Mouse (Mus musculus) adrenal gland, adult 18-20 months (tissue): ENCODE data around the gene Eno2. TPM values are rescaled to one million over a fixed set of nuclear protein-coding genes. Genes with fewer than 3 reads are reported as not detected.

ENCODE experiments used
- DNase-seq, 2 experiments: peaks; one replicate each; pipeline ENCODE4 v3.0.0; 2021 to 2022; ENCODE audit warnings: low spot score in 2 of 2
- total RNA-seq, 2 experiments: library from RNA; stranded (reverse); gene quantifications; 1 replicate in 1 of 2; 2 replicates in 1 of 2; pipeline ENCODE4 v1.2.3; 2021

Eno2 gene
- total RNA-seq, 2 experiments from 2014 or later, result 19.8 to 37.7 TPM

- no peak for DNase-seq
Observed at GRCm38 (mm10) chr6:124742839-124743514, 26.5 kb downstream of the Eno2 start.

GRCm38 (mm10) chr6:124741842-124742241 is 27.6 kb downstream of the Eno2 start:
- no peak for DNase-seq

GRCm38 (mm10) chr6:124740888-124741761 is 28.3 kb downstream of the Eno2 start, which contains the start of gene Grcc10:
Gene Grcc10, minus strand, starts transcription at chr6:124741374.
- DNase-seq, result peak; percentile 72 to 76

DNA sequence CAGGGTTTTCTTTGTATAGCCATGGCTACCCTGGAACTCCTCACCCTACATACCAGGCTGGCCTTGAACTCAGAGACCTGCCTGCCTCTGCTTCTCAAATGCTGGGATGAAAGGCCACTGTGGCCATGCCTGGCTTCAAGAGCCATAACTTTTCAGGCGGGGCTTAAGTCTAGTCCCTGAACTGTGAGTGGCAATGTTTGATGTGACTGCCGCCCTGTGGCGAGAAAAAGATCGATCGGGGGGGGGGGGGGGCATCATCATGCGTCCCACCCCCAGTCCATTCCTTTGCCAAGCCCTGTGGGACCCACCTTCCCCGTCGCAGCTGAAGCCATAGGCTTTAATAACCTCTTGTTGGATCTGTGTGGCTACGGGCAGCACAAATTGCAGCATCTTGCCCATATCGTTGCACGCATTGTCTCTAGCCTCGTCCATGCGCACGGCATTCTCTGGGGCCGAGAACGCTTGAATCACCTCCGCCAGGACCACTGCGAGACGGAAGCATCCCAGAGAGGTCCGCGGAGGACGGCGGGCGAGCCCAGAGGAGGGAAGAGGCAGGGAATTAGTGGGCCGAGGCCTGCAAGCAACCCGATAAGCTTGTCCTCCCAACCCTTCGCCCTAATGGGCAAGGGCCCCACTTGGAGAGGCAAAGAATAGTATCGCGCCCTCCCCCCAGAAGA is 29.1 kb downstream of the Eno2 start:
- DNase-seq, result peak in 1 of 2 experiments; percentile 66

GRCm38 (mm10) chr6:124739231-124739796 is 30.2 kb downstream of the Eno2 start:
- no peak for DNase-seq

DNA sequence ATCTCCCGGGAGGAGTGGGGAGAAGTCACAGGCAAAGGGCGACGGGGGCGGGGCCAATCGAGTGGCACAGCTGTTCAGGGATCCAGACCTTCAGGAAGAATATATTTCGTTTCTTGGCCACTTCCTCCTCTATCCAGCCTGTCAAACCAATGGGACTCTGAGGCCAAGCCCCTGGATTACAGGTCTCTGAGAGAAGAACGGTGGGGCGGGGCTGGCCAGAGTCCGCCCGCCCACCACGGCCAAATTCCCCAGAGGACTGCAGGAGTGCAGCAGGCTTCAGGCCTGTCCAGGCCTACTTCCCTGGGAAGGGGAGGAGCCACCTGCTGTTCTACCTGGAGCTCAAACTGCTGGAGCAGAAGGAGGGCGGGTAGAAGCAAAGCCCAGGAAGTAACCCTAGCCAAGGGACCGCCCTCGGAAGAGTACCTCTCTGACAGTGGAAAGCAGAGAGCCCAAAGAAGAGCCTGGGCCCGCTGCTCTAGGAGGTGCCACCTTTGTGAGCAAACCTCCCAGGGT is 30.9 kb downstream of the Eno2 start, which contains the start of gene Ptpn6:
Gene Ptpn6 (minus strand): TSS at position 204 of the 513 bp plus-strand sequence.
- no peak for DNase-seq

- DNase-seq, result no peak
Observed at GRCm38 (mm10) chr6:124737040-124737439, 32.4 kb downstream of the Eno2 start.

- DNase-seq, result no peak
Observed at GRCm38 (mm10) chr6:124734417-124734816, 35.1 kb downstream of the Eno2 start.

GRCm38 (mm10) chr6:124732476-124733370 is 36.8 kb downstream of the Eno2 start:
- DNase-seq, result no peak

- no peak for DNase-seq
Observed at GRCm38 (mm10) chr6:124731038-124731437, 38.4 kb downstream of the Eno2 start.

- no peak for DNase-seq
Observed at GRCm38 (mm10) chr6:124729850-124730705, 39.4 kb downstream of the Eno2 start.

- peak in 1 of 2 experiments; percentile 52 for DNase-seq
Observed at GRCm38 (mm10) chr6:124728621-124729020, 40.9 kb downstream of the Eno2 start.

DNA sequence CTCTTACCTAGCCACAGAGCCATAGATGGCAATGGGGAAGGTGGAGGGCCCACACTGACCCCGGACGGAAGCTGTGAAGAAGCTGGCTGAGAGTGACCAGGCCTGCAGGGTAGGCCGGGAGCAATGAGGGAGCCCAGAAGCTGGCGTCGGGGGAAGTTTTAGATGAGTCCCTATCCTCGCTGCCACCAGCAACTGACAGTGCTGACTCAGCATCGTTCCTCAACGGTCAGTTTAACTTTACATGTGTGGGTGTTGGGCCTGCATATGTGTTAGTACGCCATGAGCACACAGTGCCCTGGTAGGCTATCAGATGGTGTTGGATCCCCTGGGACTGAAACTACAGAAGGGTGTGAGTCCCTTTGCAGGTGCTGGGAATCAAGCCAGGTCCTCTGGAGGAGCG is 45.0 kb downstream of the Eno2 start:
- no peak for DNase-seq

DNA sequence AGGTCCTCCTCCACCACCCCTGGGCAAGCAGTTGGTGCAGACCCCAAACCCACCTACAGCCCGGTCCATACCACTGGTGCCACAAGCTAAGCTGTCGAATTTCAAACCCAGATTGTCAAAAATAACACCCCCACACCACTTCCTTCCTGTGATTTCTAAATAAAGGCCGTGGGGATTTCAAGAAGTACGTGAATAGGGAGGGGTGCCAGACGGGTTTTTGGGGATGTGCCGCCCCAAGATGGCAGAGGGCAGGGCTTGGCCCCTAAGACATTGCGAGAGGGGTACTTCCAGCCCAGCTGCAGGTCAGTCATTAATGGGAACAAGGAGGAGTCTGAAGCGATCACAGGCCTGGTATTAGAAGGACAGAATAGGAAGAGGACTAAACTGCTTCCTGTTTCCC is 45.9 kb downstream of the Eno2 start:
- no peak for DNase-seq

GRCm38 (mm10) chr6:124722876-124723473 is 46.5 kb downstream of the Eno2 start:
- DNase-seq, result no peak

- no peak for DNase-seq
Observed at GRCm38 (mm10) chr6:124720904-124721303, 48.6 kb downstream of the Eno2 start.

DNA sequence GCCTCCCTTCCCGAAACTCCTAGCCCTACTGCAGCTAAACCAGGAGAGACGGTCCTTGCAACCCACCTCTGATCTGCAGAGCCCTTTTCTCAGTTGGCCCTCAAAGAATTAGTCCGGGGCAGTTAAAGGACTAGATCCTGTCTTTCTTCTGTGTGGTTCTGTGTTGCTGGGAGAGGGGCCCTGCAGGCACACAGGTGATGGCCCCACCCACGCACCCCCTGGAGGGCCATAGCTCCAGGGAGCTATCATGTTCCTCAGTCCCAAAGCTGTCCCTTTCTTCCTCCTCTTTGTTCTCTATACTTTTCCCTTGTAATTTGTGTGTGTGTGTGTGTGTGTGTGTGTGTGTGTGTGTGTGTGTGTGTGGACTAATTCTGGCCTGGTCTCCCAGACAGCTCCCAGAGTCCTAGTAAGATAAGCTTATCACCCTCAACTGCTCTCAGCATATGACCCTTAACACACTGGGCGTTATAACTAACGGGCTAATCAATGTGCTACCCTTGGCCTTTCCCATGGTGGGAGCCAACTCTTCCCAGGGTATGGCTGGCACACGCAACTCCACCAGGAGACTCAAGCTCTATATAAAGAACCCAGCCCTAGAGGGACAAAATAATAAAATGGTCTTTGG is 50.0 kb downstream of the Eno2 start:
- DNase-seq, result no peak

GRCm38 (mm10) chr6:124718703-124719102 is 50.8 kb downstream of the Eno2 start:
- DNase-seq, result no peak
